Mouse (Mus musculus): Measurements from ENCODE around the gene Ccn1. TPM values are rescaled to one million over a fixed set of nuclear protein-coding genes. Genes with fewer than 3 reads are reported as not detected.
A peak's percentile ranks its signal among the peaks of the same experiment; 100 is the strongest.

The Ccn1 gene
- polyA plus RNA-seq, 1 experiment from 2014 or later: 42.7 TPM

DNA sequence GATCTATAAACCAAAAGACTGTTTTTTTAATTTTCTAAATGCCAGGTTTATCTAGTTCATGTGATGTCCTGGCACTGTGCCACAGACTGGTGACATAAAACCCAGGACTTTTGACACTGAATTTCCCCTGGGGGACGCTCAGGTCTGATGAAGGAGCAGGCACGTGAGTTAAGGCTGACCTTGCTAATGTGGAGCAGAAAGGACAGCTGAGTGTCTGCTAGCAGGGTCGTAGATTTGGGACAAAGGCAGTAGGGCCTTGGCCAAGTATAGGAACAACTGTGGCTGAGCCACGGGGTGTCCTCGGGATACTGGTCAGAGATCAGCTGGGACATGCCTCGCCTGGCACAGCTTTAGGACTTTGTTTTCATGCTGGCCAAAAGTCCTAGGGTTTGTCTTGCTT, 5.2 kb upstream of the Ccn1 start:
- no peaks in the 10 kb centered on the region for H3K27me3 ChIP-seq (ENCODE audit: control insufficient read depth, insufficient read depth, low read length)
- peaks cover 25 to 43% of the 10 kb centered on the region in 2 experiments for H3K4me1 ChIP-seq (ENCODE audit: control insufficient read depth in 2 of 2, insufficient read depth in 2 of 2, low read length in 2 of 2)
- H3K4me2 ChIP-seq (ENCODE audit: low read length): no peak overlapping the region
- no peak overlapping the region for H3K4me3 ChIP-seq (ENCODE audit: control insufficient read depth in 1 of 2, insufficient read depth in 1 of 2, low read depth in 1 of 2, low read length in 2 of 2)
- H3K36me3 ChIP-seq (ENCODE audit: control insufficient read depth, insufficient read depth, low read length): no peaks in the 10 kb centered on the region
- H3K9me3 ChIP-seq (ENCODE audit: control insufficient read depth, low read length): no peaks in the 10 kb centered on the region
- 55% methylated on average over 6 of the region's 6 CpGs for WGBS
- no peak overlapping the region for H3K9ac ChIP-seq (ENCODE audit: low read length)
- H3K27ac ChIP-seq (replicated peaks in 1 of 2; ENCODE audit: control insufficient read depth in 1 of 2, insufficient read depth in 1 of 2, low read depth in 2 of 2, low read length in 2 of 2): no peak overlapping the region
- no peak for ATAC-seq (ENCODE audit: insufficient number of reproducible peaks, insufficient read depth, low FRiP score, low read depth)

DNA sequence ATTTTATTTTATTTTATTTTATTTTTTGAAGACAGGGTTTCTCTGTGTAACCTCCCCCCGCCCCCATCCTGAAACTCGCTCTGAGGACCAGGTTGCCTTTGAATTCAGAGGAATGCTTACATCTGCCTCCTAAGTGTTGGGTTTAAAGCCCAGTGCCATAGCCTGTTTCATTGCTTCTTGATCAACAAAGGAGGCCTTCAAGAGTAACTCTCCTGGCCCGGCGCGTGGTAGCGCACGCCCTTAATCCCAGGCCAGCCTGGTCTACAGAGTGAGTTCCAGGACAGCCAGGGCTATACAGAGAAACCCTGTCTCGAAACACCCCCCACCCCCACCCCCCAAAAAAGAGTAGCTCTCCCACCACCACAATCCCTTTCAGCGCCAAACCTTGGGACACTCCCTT, 4.2 kb upstream of the Ccn1 start:
- peak overlapping the region; percentile 94 for H3K9ac ChIP-seq (ENCODE audit: low read length)
- no peaks in the 10 kb centered on the region for H3K27me3 ChIP-seq (ENCODE audit: control insufficient read depth, insufficient read depth, low read length)
- no peaks in the 10 kb centered on the region for H3K9me3 ChIP-seq (ENCODE audit: control insufficient read depth, low read length)
- ATAC-seq (ENCODE audit: insufficient number of reproducible peaks, insufficient read depth, low FRiP score, low read depth): no peak
- H3K36me3 ChIP-seq (ENCODE audit: control insufficient read depth, insufficient read depth, low read length): no peaks in the 10 kb centered on the region
- peak overlapping the region in 1 of 2 experiments; percentile 69; a peak in 1 of 4 replicates for H3K4me3 ChIP-seq (ENCODE audit: control insufficient read depth in 1 of 2, insufficient read depth in 1 of 2, low read depth in 1 of 2, low read length in 2 of 2)
- H3K4me1 ChIP-seq (ENCODE audit: control insufficient read depth in 2 of 2, insufficient read depth in 2 of 2, low read length in 2 of 2): peaks cover 24 to 43% of the 10 kb centered on the region in 2 experiments
- H3K27ac ChIP-seq (replicated peaks in 1 of 2; ENCODE audit: control insufficient read depth in 1 of 2, insufficient read depth in 1 of 2, low read depth in 2 of 2, low read length in 2 of 2): peak overlapping the region in 1 of 2 experiments; percentile 91; a peak in 2 of 4 replicates
- WGBS: 63% methylated on average over 9 of the region's 9 CpGs
- H3K4me2 ChIP-seq (ENCODE audit: low read length): peak overlapping the region; percentile 77

DNA sequence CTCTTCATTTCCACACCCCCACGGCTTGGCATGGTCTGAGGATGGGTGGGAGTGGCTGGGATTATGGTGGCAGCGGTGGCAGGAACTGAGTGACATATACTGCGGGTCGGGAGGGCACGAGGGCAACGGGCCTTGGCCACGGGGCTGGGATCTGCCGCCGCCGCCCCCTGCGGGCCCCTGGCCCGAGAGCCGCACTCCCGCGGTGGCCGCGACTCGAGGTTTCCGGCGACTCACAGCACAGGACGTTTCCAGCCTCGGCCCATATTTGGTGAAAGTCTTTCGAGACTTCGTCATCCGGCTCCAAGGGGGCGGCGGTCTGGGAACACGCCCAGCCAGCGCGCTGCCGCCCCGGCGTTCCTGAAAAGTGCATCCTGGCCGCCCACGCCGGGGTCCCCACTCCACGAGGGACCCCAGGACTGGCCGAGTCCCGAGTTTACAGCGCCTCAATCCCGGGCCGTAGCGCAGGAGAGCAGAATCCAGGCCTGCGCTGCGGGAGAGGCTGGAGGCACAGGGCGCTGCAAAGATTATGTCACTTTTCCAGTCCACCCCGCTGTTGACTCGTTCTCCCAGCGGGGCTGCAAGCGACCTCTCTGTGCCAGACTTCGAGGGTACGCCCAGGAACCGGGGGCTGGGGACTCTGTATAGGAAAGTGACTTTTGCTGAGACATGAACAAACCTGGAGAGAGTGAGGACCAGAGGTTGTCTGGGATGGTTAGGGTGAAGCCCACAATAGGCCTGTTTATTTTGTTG, 3.6 kb upstream of the Ccn1 start:
- peak overlapping the region; percentile 94 for H3K9ac ChIP-seq (ENCODE audit: low read length)
- H3K27me3 ChIP-seq (ENCODE audit: control insufficient read depth, insufficient read depth, low read length): no peaks in the 10 kb centered on the region
- peak; percentile 56 for ATAC-seq (ENCODE audit: insufficient number of reproducible peaks, insufficient read depth, low FRiP score, low read depth)
- H3K4me3 ChIP-seq (ENCODE audit: control insufficient read depth in 1 of 2, insufficient read depth in 1 of 2, low read depth in 1 of 2, low read length in 2 of 2): peak overlapping the region; percentile 69 to 78
- H3K36me3 ChIP-seq (ENCODE audit: control insufficient read depth, insufficient read depth, low read length): peaks cover 3% of the 10 kb centered on the region; the same call in 1 of the 2 replicates
- H3K4me1 ChIP-seq (ENCODE audit: control insufficient read depth in 2 of 2, insufficient read depth in 2 of 2, low read length in 2 of 2): peaks cover 24 to 45% of the 10 kb centered on the region in 2 experiments
- H3K9me3 ChIP-seq (ENCODE audit: control insufficient read depth, low read length): no peaks in the 10 kb centered on the region
- H3K27ac ChIP-seq (replicated peaks in 1 of 2; ENCODE audit: control insufficient read depth in 1 of 2, insufficient read depth in 1 of 2, low read depth in 2 of 2, low read length in 2 of 2): peak overlapping the region; percentile 91 to 96
- peak overlapping the region; percentile 77 for H3K4me2 ChIP-seq (ENCODE audit: low read length)
- WGBS: under 1% methylated on average over 53 of the region's 53 CpGs

DNA sequence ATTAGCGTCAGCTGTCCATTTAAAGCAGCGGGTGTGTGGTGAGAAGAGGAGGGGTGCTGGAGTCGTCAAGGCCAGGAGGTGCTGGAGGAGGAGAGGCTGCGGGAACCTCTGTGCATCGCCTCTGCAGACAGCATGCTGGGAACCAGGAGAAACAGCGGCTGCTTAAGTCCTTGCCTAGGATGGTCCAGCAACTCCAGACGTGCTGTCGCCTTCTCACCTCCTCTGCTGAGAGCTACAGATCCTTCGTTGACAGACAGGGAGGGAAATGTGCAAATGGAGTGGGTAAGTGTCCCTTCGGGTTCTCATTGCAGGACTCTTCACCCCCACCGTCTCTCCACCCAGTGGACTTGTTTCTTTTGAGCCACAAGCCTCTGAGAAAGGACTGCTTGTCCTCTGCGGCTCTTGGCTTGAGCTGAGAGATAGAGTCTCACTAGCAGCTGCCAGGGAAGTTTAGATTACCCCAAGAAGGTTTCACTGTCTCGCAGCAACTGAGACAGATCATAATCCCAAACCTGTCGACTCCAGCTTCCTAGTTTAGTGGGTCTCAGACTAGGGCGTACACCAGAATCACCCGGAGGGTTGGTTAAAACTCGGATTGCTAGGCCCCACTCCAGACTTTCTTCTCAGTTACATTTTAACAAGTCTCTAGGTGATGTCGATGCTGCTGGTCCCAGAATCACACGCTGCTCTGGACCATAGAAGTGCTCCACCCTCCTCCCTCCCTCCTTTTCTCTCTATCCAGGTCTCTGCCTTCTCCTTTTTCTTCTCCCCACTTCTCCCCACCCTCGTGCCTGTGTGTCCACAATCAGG, 2.7 kb upstream of the Ccn1 start:
- peak overlapping the region; percentile 69 to 78 for H3K4me3 ChIP-seq (ENCODE audit: control insufficient read depth in 1 of 2, insufficient read depth in 1 of 2, low read depth in 1 of 2, low read length in 2 of 2)
- H3K4me2 ChIP-seq (ENCODE audit: low read length): peak overlapping the region; percentile 77
- H3K4me1 ChIP-seq (ENCODE audit: control insufficient read depth in 2 of 2, insufficient read depth in 2 of 2, low read length in 2 of 2): peaks cover 29 to 53% of the 10 kb centered on the region in 2 experiments
- no peaks in the 10 kb centered on the region for H3K27me3 ChIP-seq (ENCODE audit: control insufficient read depth, insufficient read depth, low read length)
- WGBS: 6% methylated on average over 20 of the region's 20 CpGs
- peak overlapping the region; percentile 91 to 96 for H3K27ac ChIP-seq (replicated peaks in 1 of 2; ENCODE audit: control insufficient read depth in 1 of 2, insufficient read depth in 1 of 2, low read depth in 2 of 2, low read length in 2 of 2)
- no peaks in the 10 kb centered on the region for H3K9me3 ChIP-seq (ENCODE audit: control insufficient read depth, low read length)
- no peak for ATAC-seq (ENCODE audit: insufficient number of reproducible peaks, insufficient read depth, low FRiP score, low read depth)
- peaks cover 11% of the 10 kb centered on the region for H3K36me3 ChIP-seq (ENCODE audit: control insufficient read depth, insufficient read depth, low read length)
- H3K9ac ChIP-seq (ENCODE audit: low read length): peak overlapping the region; percentile 94

- Histone ChIP-seq H3K27ac (replicated peaks in 1 of 2; ENCODE audit: control insufficient read depth in 1 of 2, insufficient read depth in 1 of 2, low read depth in 2 of 2, low read length in 2 of 2) (peak overlapping the region; percentile 91 to 96), H3K4me2 (ENCODE audit: low read length) (peak overlapping the region; percentile 77), H3K36me3 (ENCODE audit: control insufficient read depth, insufficient read depth, low read length) (peaks cover 17% of the 10 kb centered on the region), H3K4me1 (ENCODE audit: control insufficient read depth in 2 of 2, insufficient read depth in 2 of 2, low read length in 2 of 2) (peaks cover 31 to 52% of the 10 kb centered on the region in 2 experiments), H3K4me3 (ENCODE audit: control insufficient read depth in 1 of 2, insufficient read depth in 1 of 2, low read depth in 1 of 2, low read length in 2 of 2) (peak overlapping the region; percentile 69 to 78), H3K27me3 (ENCODE audit: control insufficient read depth, insufficient read depth, low read length) (no peaks in the 10 kb centered on the region), H3K9ac (ENCODE audit: low read length) (peak overlapping the region; percentile 94), H3K9me3 (ENCODE audit: control insufficient read depth, low read length) (no peaks in the 10 kb centered on the region)
- 2% methylated on average over 10 of the region's 10 CpGs for WGBS
- no peak for ATAC-seq (ENCODE audit: insufficient number of reproducible peaks, insufficient read depth, low FRiP score, low read depth)
These were observed 2.2 kb upstream of the Ccn1 start for GRCm38 (mm10) chr3:145651978-145652321.

- H3K4me3 ChIP-seq (ENCODE audit: control insufficient read depth in 1 of 2, insufficient read depth in 1 of 2, low read depth in 1 of 2, low read length in 2 of 2): peak overlapping the region; percentile 69 to 80
- H3K9ac ChIP-seq (ENCODE audit: low read length): peak overlapping the region; percentile 94
- peak overlapping the region; percentile 91 to 96 for H3K27ac ChIP-seq (replicated peaks in 1 of 2; ENCODE audit: control insufficient read depth in 1 of 2, insufficient read depth in 1 of 2, low read depth in 2 of 2, low read length in 2 of 2)
- H3K4me2 ChIP-seq (ENCODE audit: low read length): peak overlapping the region; percentile 77
- ATAC-seq (ENCODE audit: insufficient number of reproducible peaks, insufficient read depth, low FRiP score, low read depth): no peak
- 9% methylated on average over 19 of the region's 19 CpGs for WGBS
- H3K4me1 ChIP-seq (ENCODE audit: control insufficient read depth in 2 of 2, insufficient read depth in 2 of 2, low read length in 2 of 2): peaks cover 30 to 49% of the 10 kb centered on the region in 2 experiments
- no peaks in the 10 kb centered on the region for H3K9me3 ChIP-seq (ENCODE audit: control insufficient read depth, low read length)
- no peaks in the 10 kb centered on the region for H3K27me3 ChIP-seq (ENCODE audit: control insufficient read depth, insufficient read depth, low read length)
- H3K36me3 ChIP-seq (ENCODE audit: control insufficient read depth, insufficient read depth, low read length): peaks cover 18% of the 10 kb centered on the region
These were observed 1.5 kb upstream of the Ccn1 start for GRCm38 (mm10) chr3:145651029-145651977.
